Mouse (Mus musculus): Measurements from ENCODE around the gene Rxra.

DNA sequence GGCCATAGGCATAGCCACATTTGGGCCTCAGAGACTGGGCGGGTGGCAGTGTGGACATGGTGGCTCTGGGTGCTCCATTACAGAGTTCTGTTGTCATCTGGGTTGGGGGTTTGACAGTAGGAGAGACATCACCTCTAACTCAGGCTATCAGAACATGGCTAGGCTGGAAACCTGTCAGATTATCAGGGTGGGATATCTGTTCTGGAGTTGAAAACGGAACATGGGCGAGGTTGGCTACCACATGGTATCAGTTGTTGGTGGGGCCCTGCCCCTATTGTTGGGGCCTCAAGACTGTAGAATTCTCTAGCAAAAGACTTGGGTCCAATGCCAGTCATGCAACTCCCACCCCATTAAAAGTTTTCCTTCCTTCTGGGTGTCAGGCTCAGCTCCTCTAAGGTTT, 37.1 kb downstream of the Rxra start:
- TF ChIP-seq POLR2A (IDR thresholded peaks at IDR 0.05; ENCODE audit: low read depth, low read length) (no peak), CTCF (conservative IDR thresholded peaks at IDR 0.05; ENCODE audit: insufficient read depth, insufficient read length, low read depth, low read length) (no peak)

Measured in kidney, adult 2 months (tissue).